Mouse (Mus musculus) liver, embryonic 16.5 days (tissue): Measurements from ENCODE around the gene Ttc39a. TPM values are rescaled to one million over a fixed set of nuclear protein-coding genes. Genes with fewer than 3 reads are reported as not detected.

Experiments used
- ATAC-seq: fragments of 200-750 bp; cut with Nextera tagmentation; 2 replicates; pipeline ENCODE4 v1.8.0; 2017; ENCODE audit warnings: low read depth, mild to moderate bottlenecking, moderate number of reproducible peaks, moderate library complexity
- H3K27ac ChIP-seq: fragments of 300-500 bp; sonication (generic); 2 replicates; pipeline ENCODE4 v1.5.1; 2014; ENCODE audit warnings: mild to moderate bottlenecking, low read length
- H3K27me3 ChIP-seq: fragments of 300-500 bp; sonication (generic); 2 replicates; pipeline ENCODE4 v1.6.1; 2014; ENCODE audit warnings: low read depth, low read length, mixed read lengths; ENCODE audit not compliant: control insufficient read depth, insufficient read depth
- H3K36me3 ChIP-seq: fragments of 300-500 bp; sonication (generic); 2 replicates; pipeline ENCODE4 v1.6.1; 2014; ENCODE audit warnings: mild to moderate bottlenecking; ENCODE audit not compliant: control insufficient read depth, insufficient read depth
- H3K4me1 ChIP-seq: fragments of 300-500 bp; sonication (generic); 2 replicates; pipeline ENCODE4 v1.6.1; 2014; ENCODE audit warnings: low read depth, low read length, mixed read lengths; ENCODE audit not compliant: control insufficient read depth
- H3K4me2 ChIP-seq: fragments of 300-500 bp; sonication (generic); 2 replicates; pipeline ENCODE4 v1.6.1; 2014; ENCODE audit warnings: low read depth, low read length, mixed read lengths
- H3K4me3 ChIP-seq: fragments of 300-500 bp; sonication (generic); 2 replicates; pipeline ENCODE4 v1.5.1; 2014; ENCODE audit warnings: low read depth, mild to moderate bottlenecking, low read length
- H3K9ac ChIP-seq: fragments of 300-500 bp; sonication (generic); 2 replicates; pipeline ENCODE4 v1.6.1; 2014; ENCODE audit warnings: low read depth, low read length
- H3K9me3 ChIP-seq: fragments of 300-500 bp; sonication (generic); replicated peaks from 2 replicates; pipeline ENCODE4 v1.6.1; 2016; ENCODE audit warnings: low read length; ENCODE audit not compliant: control insufficient read depth
- WGBS: fragments of 180-500 bp; shearing (Covaris S2); extraction: QIAGEN DNeasy Blood & Tissue Kit; methylation state at CpG from one replicate; pipeline ENCODE4 v1.1.7; 2014; ENCODE audit not compliant: insufficient replicate concordance; 5-methylcytosine and 5-hydroxymethylcytosine counted together
- polyA plus RNA-seq: library from polyadenylated mRNA; unstranded; fragments of >200 nt; fragmentation: Nextera tagmentation; extraction: Ambion mirVana; gene quantifications from 2 replicates; pipeline ENCODE4 v1.2.1, GENCODE M21; 2015

Ttc39a gene
- 10.4 and 11.8 TPM in 2 replicates for polyA plus RNA-seq

- H3K27ac ChIP-seq = peak within 1 kb of the TSS; percentile 97
- H3K4me1 ChIP-seq = peaks cover 46% of the 10 kb centered on the region
Measured at GRCm38 (mm10) chr4:109406486-109407175, at the start of gene Ttc39a. Gene Ttc39a, plus strand, starts transcription at chr4:109406623.

GRCm38 (mm10) chr4:109378107-109378506 is 28.3 kb upstream of the Ttc39a start:
- H3K27ac ChIP-seq = no peak overlapping the region
- H3K9ac ChIP-seq = no peak overlapping the region
- H3K27me3 ChIP-seq = no peaks in the 10 kb centered on the region
- no peak for ATAC-seq
- H3K4me1 ChIP-seq = no peaks in the 10 kb centered on the region
- peaks cover 12% of the 10 kb centered on the region for H3K36me3 ChIP-seq
- WGBS = 77% methylated on average over 1 of the region's 1 CpGs
- H3K9me3 ChIP-seq = no peaks in the 10 kb centered on the region
- no peak overlapping the region for H3K4me3 ChIP-seq
- no peak overlapping the region for H3K4me2 ChIP-seq

More at GRCm38 (mm10) chr4:109406486-109407175, at the start of gene Ttc39a:
- Histone ChIP-seq H3K4me3 (peak within 1 kb of the TSS; percentile 77), H3K9me3 (no peaks in the 10 kb centered on the region), H3K36me3 (peaks cover 19% of the 10 kb centered on the region), H3K4me2 (peak within 1 kb of the TSS; percentile 93), H3K9ac (peak within 1 kb of the TSS; percentile 88), H3K27me3 (no peaks in the 10 kb centered on the region)
- under 1% methylated on average over 33 of the region's 56 CpGs for WGBS
- ATAC-seq = peak; percentile 49

GRCm38 (mm10) chr4:109382457-109382856 is 24.0 kb upstream of the Ttc39a start:
- Histone ChIP-seq H3K4me3 (no peak overlapping the region), H3K4me2 (no peak overlapping the region), H3K9me3 (no peaks in the 10 kb centered on the region), H3K9ac (no peak overlapping the region), H3K27ac (no peak overlapping the region), H3K4me1 (no peaks in the 10 kb centered on the region), H3K36me3 (peaks cover 13% of the 10 kb centered on the region), H3K27me3 (no peaks in the 10 kb centered on the region)
- no peak for ATAC-seq
- 80% methylated on average over 2 of the region's 2 CpGs for WGBS

GRCm38 (mm10) chr4:109385599-109385998 is 20.8 kb upstream of the Ttc39a start:
- H3K27ac ChIP-seq = no peak overlapping the region
- 89% methylated on average over 4 of the region's 4 CpGs for WGBS
- H3K4me2 ChIP-seq = no peak overlapping the region
- H3K4me3 ChIP-seq = no peak overlapping the region
- no peak overlapping the region for H3K9ac ChIP-seq
- no peaks in the 10 kb centered on the region for H3K27me3 ChIP-seq
- H3K9me3 ChIP-seq = no peaks in the 10 kb centered on the region
- H3K36me3 ChIP-seq = peaks cover 4% of the 10 kb centered on the region
- no peaks in the 10 kb centered on the region for H3K4me1 ChIP-seq
- ATAC-seq = no peak

- Histone ChIP-seq H3K4me1 (peaks cover 18% of the 10 kb centered on the region), H3K9ac (no peak overlapping the region), H3K36me3 (no peaks in the 10 kb centered on the region), H3K27me3 (no peaks in the 10 kb centered on the region; the same call in 1 of the 2 replicates), H3K9me3 (no peaks in the 10 kb centered on the region), H3K4me3 (no peak overlapping the region), H3K27ac (no peak overlapping the region), H3K4me2 (peak overlapping the region; percentile 62)
- no peak for ATAC-seq
- 21% methylated on average over 6 of the region's 6 CpGs for WGBS
Measured at GRCm38 (mm10) chr4:109393229-109393779, 13.1 kb upstream of the Ttc39a start.

GRCm38 (mm10) chr4:109393902-109394301 is 12.5 kb upstream of the Ttc39a start:
- Histone ChIP-seq H3K9me3 (no peaks in the 10 kb centered on the region), H3K36me3 (no peaks in the 10 kb centered on the region), H3K27me3 (no peaks in the 10 kb centered on the region; the same call in 1 of the 2 replicates), H3K27ac (no peak overlapping the region), H3K4me3 (peak overlapping the region; percentile 36), H3K4me1 (peaks cover 18% of the 10 kb centered on the region), H3K9ac (no peak overlapping the region), H3K4me2 (peak overlapping the region; percentile 62)
- 8% methylated on average over 13 of the region's 13 CpGs for WGBS
- ATAC-seq = peak; percentile 82

- H3K9ac ChIP-seq = no peak overlapping the region
- peak overlapping the region; percentile 62 for H3K4me2 ChIP-seq
- H3K36me3 ChIP-seq = no peaks in the 10 kb centered on the region
- peak overlapping the region; percentile 36 for H3K4me3 ChIP-seq
- H3K27ac ChIP-seq = no peak overlapping the region
- H3K4me1 ChIP-seq = peaks cover 18% of the 10 kb centered on the region
- H3K9me3 ChIP-seq = no peaks in the 10 kb centered on the region
- 28% methylated on average over 13 of the region's 13 CpGs for WGBS
- ATAC-seq = peak; percentile 9; the same call in 1 of the 2 replicates
- H3K27me3 ChIP-seq = no peaks in the 10 kb centered on the region; the same call in 1 of the 2 replicates
Measured at GRCm38 (mm10) chr4:109394314-109395074, 11.9 kb upstream of the Ttc39a start.

- H3K27ac ChIP-seq = peak overlapping the region; percentile 29; the same call in 1 of the 2 replicates
- H3K4me2 ChIP-seq = no peak overlapping the region
- no peak for ATAC-seq
- H3K4me3 ChIP-seq = no peak overlapping the region
- no peaks in the 10 kb centered on the region; the same call in 1 of the 2 replicates for H3K4me1 ChIP-seq
- H3K27me3 ChIP-seq = no peaks in the 10 kb centered on the region
- peaks cover 22% of the 10 kb centered on the region for H3K36me3 ChIP-seq
- 70% methylated on average over 10 of the region's 10 CpGs for WGBS
- no peak overlapping the region for H3K9ac ChIP-seq
- no peaks in the 10 kb centered on the region for H3K9me3 ChIP-seq
Measured at GRCm38 (mm10) chr4:109400366-109400980, 6.0 kb upstream of the Ttc39a start.
